ENCODE assay signal across 28 mouse cellular contexts in genomic region chr5:24521366-24521765, GRCm38 (mm10). TPM values are rescaled to one million over a fixed set of nuclear protein-coding genes. Genes with fewer than 3 reads are reported as not detected.
A peak's percentile ranks its signal among the peaks of the same experiment; 100 is the strongest.
DNase-seq lines count a peak whose midpoint lies in the region; ATAC-seq lines count a peak whose summit lies in the region.
"Had no signal": no experiment of that assay in that cellular context is flagged by ENCODE, and none has a peak within 500 bp of the region (broad histone marks: within the 10 kb centered on the region; RNA-seq: fewer than 3 reads in every experiment).

No protein-coding gene starts in this region.

- no peak overlapping the region for H3K4me3 ChIP-seq in hindbrain, embryonic 13.5 days
- H3K4me3 ChIP-seq in hindbrain, embryonic 16.5 days (ENCODE audit: low read length): no peak overlapping the region
- H3K4me3 ChIP-seq in neural tube, embryonic 13.5 days: no peak overlapping the region
- H3K4me3 ChIP-seq: forebrain, embryonic 10.5 days; forebrain, embryonic 13.5 days; heart, adult 2 months; heart, embryonic 10.5 days; heart, embryonic 13.5 days; hindbrain, embryonic 15.5 days had no signal

- peak overlapping the region; percentile 89; the same call in 1 of the 2 replicates for H3K4me2 ChIP-seq in hindbrain, embryonic 13.5 days
- H3K4me2 ChIP-seq in hindbrain, embryonic 16.5 days (ENCODE audit: low read length): no peak overlapping the region
- H3K4me2 ChIP-seq in neural tube, embryonic 13.5 days: peak overlapping the region; percentile 90
- H3K4me2 ChIP-seq: forebrain, embryonic 13.5 days; heart, embryonic 13.5 days; hindbrain, embryonic 15.5 days had no signal

- H3K9me3 ChIP-seq in hindbrain, embryonic 13.5 days: no peaks in the 10 kb centered on the region
- no peaks in the 10 kb centered on the region for H3K9me3 ChIP-seq in hindbrain, embryonic 16.5 days (ENCODE audit: control insufficient read depth, low read length)
- H3K9me3 ChIP-seq in neural tube, embryonic 13.5 days: no peaks in the 10 kb centered on the region
- H3K9me3 ChIP-seq: forebrain, embryonic 10.5 days; forebrain, embryonic 13.5 days; heart, embryonic 10.5 days; heart, embryonic 13.5 days; hindbrain, embryonic 15.5 days had no signal

- H3K9ac ChIP-seq in hindbrain, embryonic 13.5 days: no peak overlapping the region
- H3K9ac ChIP-seq in hindbrain, embryonic 16.5 days (ENCODE audit: low read depth, low read length): no peak overlapping the region
- no peak overlapping the region for H3K9ac ChIP-seq in neural tube, embryonic 13.5 days
- H3K9ac ChIP-seq: forebrain, embryonic 13.5 days; heart, embryonic 13.5 days; hindbrain, embryonic 15.5 days had no signal

- H3K27ac ChIP-seq in hindbrain, embryonic 13.5 days: no peak overlapping the region
- H3K27ac ChIP-seq in hindbrain, embryonic 16.5 days (ENCODE audit: low read depth, low read length): no peak overlapping the region
- no peak overlapping the region for H3K27ac ChIP-seq in neural tube, embryonic 13.5 days (replicated peaks)
- H3K27ac ChIP-seq: forebrain, embryonic 10.5 days; forebrain, embryonic 13.5 days; heart, adult 2 months; heart, embryonic 10.5 days; heart, embryonic 13.5 days; hindbrain, embryonic 15.5 days had no signal

- no peak for ATAC-seq in hindbrain, embryonic 13.5 days (ENCODE audit: low FRiP score)
- no peak for ATAC-seq in hindbrain, embryonic 16.5 days
- no peak for ATAC-seq in neural tube, embryonic 13.5 days (ENCODE audit: low read depth)
- ATAC-seq: forebrain, embryonic 13.5 days; forebrain, embryonic 16.5 days; Patski had no signal

- peaks cover 19% of the 10 kb centered on the region for H3K4me1 ChIP-seq in hindbrain, embryonic 13.5 days (replicated peaks)
- peaks cover 5% of the 10 kb centered on the region for H3K4me1 ChIP-seq in hindbrain, embryonic 16.5 days (ENCODE audit: control insufficient read depth, insufficient read depth, low read depth, low read length)
- H3K4me1 ChIP-seq in neural tube, embryonic 13.5 days (replicated peaks): peaks cover 21% of the 10 kb centered on the region

- H3K36me3 ChIP-seq in hindbrain, embryonic 13.5 days: no peaks in the 10 kb centered on the region
- no peaks in the 10 kb centered on the region for H3K36me3 ChIP-seq in hindbrain, embryonic 16.5 days (ENCODE audit: control insufficient read depth, insufficient read depth, low read length)
- H3K36me3 ChIP-seq in neural tube, embryonic 13.5 days: no peaks in the 10 kb centered on the region
- H3K36me3 ChIP-seq: forebrain, embryonic 10.5 days; G1E; heart, embryonic 10.5 days; heart, embryonic 13.5 days; hindbrain, embryonic 15.5 days had no signal

- DNase-seq in neural tube, embryonic 10.5 days (ENCODE audit: extremely low spot score, low spot score): no peak
- DNase-seq in 3T3-L1 (ENCODE audit: low read depth, low spot score): peak; percentile 52
- DNase-seq in spleen, adult 18-20 months: no peak
- DNase-seq: adrenal gland, postnatal 10 days; B cell, adult 2 months; cerebellum, adult 18-20 months; cerebellum, adult 9-10 months; cerebellum, postnatal 14 days; gastrocnemius, postnatal 10 days; gastrocnemius, postnatal 36 days; heart, adult 2 months; heart, postnatal 14 days; heart, postnatal 4 days had no signal

- H3K27me3 ChIP-seq in hindbrain, embryonic 13.5 days: peaks cover 53% of the 10 kb centered on the region
- H3K27me3 ChIP-seq in hindbrain, embryonic 16.5 days (replicated peaks; ENCODE audit: control insufficient read depth, insufficient read depth, low read length): peaks cover 15% of the 10 kb centered on the region
- peaks cover 54% of the 10 kb centered on the region for H3K27me3 ChIP-seq in neural tube, embryonic 13.5 days

- 68% methylated on average over 8 of the region's 8 CpGs for WGBS in hindbrain, embryonic 13.5 days
- 62% methylated on average over 8 of the region's 8 CpGs for WGBS in hindbrain, embryonic 16.5 days
- WGBS in neural tube, embryonic 13.5 days: 67% methylated on average over 8 of the region's 8 CpGs

RNA-seq across cellular contexts. Expression of gene Gbx1, which starts 5.6 kb away (rescaled TPM):
- 4.6 and 5.1 TPM in 2 replicates for polyA plus RNA-seq in hindbrain, embryonic 13.5 days (2015; fragmentation: Nextera tagmentation; extraction: Ambion mirVana)
- 2.3 and 3.0 TPM in 2 replicates for polyA plus RNA-seq in hindbrain, embryonic 16.5 days (2015; fragmentation: Nextera tagmentation; extraction: Ambion mirVana)
- 11.2 and 16.1 TPM in 2 replicates for polyA plus RNA-seq in neural tube, embryonic 13.5 days (2015; fragmentation: Nextera tagmentation; extraction: Ambion mirVana)
- polyA plus RNA-seq: heart, embryonic 10.5 days; heart, embryonic 16.5 days; Patski had no signal

RNA-seq across cellular contexts. Expression of gene Asb10, which starts 19.4 kb away (rescaled TPM):
- polyA plus RNA-seq in hindbrain, embryonic 13.5 days (2015; fragmentation: Nextera tagmentation; extraction: Ambion mirVana): 0.16 and 0.49 TPM in 2 replicates
- 0.18 and 0.21 TPM in 2 replicates for polyA plus RNA-seq in hindbrain, embryonic 16.5 days (2015; fragmentation: Nextera tagmentation; extraction: Ambion mirVana)
- polyA plus RNA-seq in neural tube, embryonic 13.5 days (2015; fragmentation: Nextera tagmentation; extraction: Ambion mirVana): 0.15 and 0.25 TPM in 2 replicates
- polyA plus RNA-seq: G1E, Patski had no signal

RNA-seq across cellular contexts. Expression of gene 4931409K22Rik, which starts 35.2 kb away (rescaled TPM):
- polyA plus RNA-seq in hindbrain, embryonic 13.5 days (2015; fragmentation: Nextera tagmentation; extraction: Ambion mirVana): 0.12 and 0.19 TPM in 2 replicates
- 0.13 and 0.15 TPM in 2 replicates for polyA plus RNA-seq in hindbrain, embryonic 16.5 days (2015; fragmentation: Nextera tagmentation; extraction: Ambion mirVana)
- 0.08 and 0.17 TPM in 2 replicates for polyA plus RNA-seq in neural tube, embryonic 13.5 days (2015; fragmentation: Nextera tagmentation; extraction: Ambion mirVana)
- polyA plus RNA-seq: embryonic facial prominence, embryonic 11.5 days; embryonic facial prominence, embryonic 14.5 days; G1E; heart, embryonic 16.5 days; hindbrain, embryonic 11.5 days; Patski had no signal

RNA-seq across cellular contexts. Expression of gene Abcf2, which starts 55.9 kb away (rescaled TPM):
- 91.6 and 92.3 TPM in 2 replicates for polyA plus RNA-seq in hindbrain, embryonic 13.5 days (2015; fragmentation: Nextera tagmentation; extraction: Ambion mirVana)
- 80.9 and 84.8 TPM in 2 replicates for polyA plus RNA-seq in hindbrain, embryonic 16.5 days (2015; fragmentation: Nextera tagmentation; extraction: Ambion mirVana)
- polyA plus RNA-seq in neural tube, embryonic 13.5 days (2015; fragmentation: Nextera tagmentation; extraction: Ambion mirVana): 91.2 and 99.1 TPM in 2 replicates
